ENCODE assay signal across 11 mouse cellular contexts in genomic region chr5:115266787-115267468, GRCm38 (mm10). TPM values are rescaled to one million over a fixed set of nuclear protein-coding genes. Genes with fewer than 3 reads are reported as not detected.
DNase-seq lines count a peak whose midpoint lies in the region; ATAC-seq and TF ChIP-seq lines count a peak whose summit lies in the region.
"Had no signal": no experiment of that assay in that cellular context is flagged by ENCODE, and none has a peak within 500 bp of the region (broad histone marks: within the 10 kb centered on the region; RNA-seq: fewer than 3 reads in every experiment).

No protein-coding gene starts in this region.

- H3K9me3 ChIP-seq in lung, postnatal 0 days (ENCODE audit: low read length), result no peaks in the 10 kb centered on the region
- H3K9me3 ChIP-seq: forebrain, embryonic 10.5 days had no signal

- H3K4me3 ChIP-seq in lung, postnatal 0 days (ENCODE audit: low read depth, low read length), result no peak overlapping the region
- H3K4me3 ChIP-seq in myocyte, result no peak overlapping the region

- DNase-seq in lung, postnatal 0 days (ENCODE audit: low spot score), result peak; percentile 79
- no peak for DNase-seq in lung, adult 18-20 months
- peak; percentile 95 for DNase-seq in c-Kit-positive CD71-positive TER-119-negative erythroid progenitor cells, embryonic 14.5 days (ENCODE audit: low read depth)
- DNase-seq in right cerebral cortex, postnatal 4 days, result no peak
- DNase-seq in T-cell, adult 2 months (ENCODE audit: low spot score), result no peak
- DNase-seq in thymus, postnatal 25 days, result no peak
- DNase-seq: layer of hippocampus, postnatal 36 days; right cerebral cortex, postnatal 25 days had no signal

- peaks cover 98% of the 10 kb centered on the region for H3K79me2 ChIP-seq in myocyte (ENCODE audit: control insufficient read depth, insufficient read depth)

- no peak for TF ChIP-seq EP300 in lung, postnatal 0 days (IDR thresholded peaks at IDR 0.05)

- no peak overlapping the region for H3K4me2 ChIP-seq in lung, postnatal 0 days (replicated peaks; ENCODE audit: low read depth, low read length)
- peak overlapping the region; percentile 35 for H3K4me2 ChIP-seq in myocyte (ENCODE audit: low read depth)

- WGBS in lung, postnatal 0 days, result 42% methylated on average over 8 of the region's 8 CpGs

- H3K27ac ChIP-seq in lung, postnatal 0 days (ENCODE audit: low read length), result no peak overlapping the region
- H3K27ac ChIP-seq: forebrain, embryonic 10.5 days had no signal

- H3K27me3 ChIP-seq in lung, postnatal 0 days (replicated peaks; ENCODE audit: insufficient read depth, low read length), result no peaks in the 10 kb centered on the region
- no peaks in the 10 kb centered on the region for H3K27me3 ChIP-seq in myocyte (ENCODE audit: control insufficient read depth, insufficient read depth, insufficient read length)

- H3K36me3 ChIP-seq in lung, postnatal 0 days (ENCODE audit: insufficient read depth, low read length), result no peaks in the 10 kb centered on the region
- no peaks in the 10 kb centered on the region for H3K36me3 ChIP-seq in myocyte (ENCODE audit: control insufficient read depth, insufficient read depth)

- H3K9ac ChIP-seq in lung, postnatal 0 days (replicated peaks; ENCODE audit: low read depth), result no peak overlapping the region

- H3K4me1 ChIP-seq in lung, postnatal 0 days (ENCODE audit: insufficient read depth, low read depth, low read length), result peaks cover 13% of the 10 kb centered on the region; the same call in 1 of the 2 replicates

- TF ChIP-seq CTCF in lung, postnatal 0 days (IDR thresholded peaks at IDR 0.05), result no peak

- peak; percentile 40 for ATAC-seq in lung, postnatal 0 days
- ATAC-seq in hematopoietic stem cell, adult 5-6 weeks (replicated peaks in 1 of 2; ENCODE audit: insufficient read depth in 1 of 2, low FRiP score in 2 of 2, low TSS enrichment in 1 of 2, low read depth in 1 of 2, poor library complexity in 2 of 2, severe bottlenecking in 2 of 2), result peak; percentile 29 to 47; a peak in 3 of 4 replicates

- no peak overlapping the region for H3ac ChIP-seq in myocyte (ENCODE audit: control insufficient read depth, insufficient read length)

- no peak for TF ChIP-seq POLR2A in myocyte (IDR thresholded peaks at IDR 0.05; ENCODE audit: insufficient read length, low read depth)

TF ChIP-seq in myocyte, 11 proteins besides CTCF, POLR2A, EP300 and RAD21:
- no peak for TF ChIP-seq USF1 (IDR thresholded peaks at IDR 0.05; ENCODE audit: low read depth)
- no peak for TF ChIP-seq POLR2AphosphoS2 (IDR thresholded peaks at IDR 0.05; ENCODE audit: insufficient read length, low read depth)
- TF ChIP-seq SRF (IDR thresholded peaks at IDR 0.05; ENCODE audit: control insufficient read depth, insufficient read length, low read depth), result no peak
- no peak for TF ChIP-seq REST (IDR thresholded peaks at IDR 0.05; ENCODE audit: insufficient read depth, insufficient read length)
- no peak for TF ChIP-seq MYOD1 (IDR thresholded peaks at IDR 0.05; ENCODE audit: control insufficient read depth in 1 of 3, insufficient read length in 2 of 3, low read depth in 2 of 3)
- no peak for TF ChIP-seq CEBPB (IDR thresholded peaks at IDR 0.05; ENCODE audit: insufficient read depth, poor library complexity, severe bottlenecking)
- TF ChIP-seq TCF12 (IDR thresholded peaks at IDR 0.05; ENCODE audit: insufficient read depth, poor library complexity, severe bottlenecking), result no peak
- no peak for TF ChIP-seq E2F4 (IDR thresholded peaks at IDR 0.05; ENCODE audit: insufficient read depth)
- TF ChIP-seq MYOG (IDR thresholded peaks at IDR 0.05; ENCODE audit: control insufficient read depth in 1 of 3, insufficient read depth in 1 of 3, insufficient read length in 2 of 3, low read depth in 2 of 3), result no peak
- TF ChIP-seq MAX (IDR thresholded peaks at IDR 0.05; ENCODE audit: low read depth), result no peak
- TF ChIP-seq TCF3 (IDR thresholded peaks at IDR 0.05; ENCODE audit: insufficient read length, low read depth), result no peak
TF ChIP-seq in myocyte: peak in this region for 0.

RNA-seq across cellular contexts. Expression of gene Rnf10, which starts 5.8 kb away (rescaled TPM):
- polyA plus RNA-seq in lung, postnatal 0 days (2015; fragmentation: Nextera tagmentation; extraction: Ambion mirVana), result 98.5 and 104 TPM in 2 replicates
- total RNA-seq in hematopoietic stem cell, adult 5-6 weeks (2017), result 50.7 and 55.9 TPM in 2 replicates
- polyA plus RNA-seq in myocyte (2012; fragmentation: generic; extraction: Trizol), result 220 TPM

RNA-seq across cellular contexts. Expression of gene Coq5, which starts 12.5 kb away (rescaled TPM):
- 18.9 and 19.4 TPM in 2 replicates for polyA plus RNA-seq in lung, postnatal 0 days (2015; fragmentation: Nextera tagmentation; extraction: Ambion mirVana)
- 39.0 and 55.3 TPM in 2 replicates for total RNA-seq in hematopoietic stem cell, adult 5-6 weeks (2017)
- polyA plus RNA-seq in myocyte (2012; fragmentation: generic; extraction: Trizol), result 43.7 TPM

RNA-seq across cellular contexts. Expression of gene Pop5, which starts 31.3 kb away (rescaled TPM):
- polyA plus RNA-seq in lung, postnatal 0 days (2015; fragmentation: Nextera tagmentation; extraction: Ambion mirVana), result 77.6 and 78.8 TPM in 2 replicates
- total RNA-seq in hematopoietic stem cell, adult 5-6 weeks (2017), result 67.4 and 94.4 TPM in 2 replicates
- 82.3 TPM for polyA plus RNA-seq in myocyte (2012; fragmentation: generic; extraction: Trizol)

RNA-seq across cellular contexts. Expression of gene Dynll1, which starts 33.9 kb away (rescaled TPM):
- polyA plus RNA-seq in lung, postnatal 0 days (2015; fragmentation: Nextera tagmentation; extraction: Ambion mirVana), result 1,317 and 1,524 TPM in 2 replicates
- total RNA-seq in hematopoietic stem cell, adult 5-6 weeks (2017), result 198 and 266 TPM in 2 replicates
- 585 TPM for polyA plus RNA-seq in myocyte (2012; fragmentation: generic; extraction: Trizol)

Comparison
In these comparisons a context has a peak if more than half of its experiments do, and no peak if none do; other contexts are left out.
1. DNase-seq: peak in lung, postnatal 0 days (single experiment) and c-Kit-positive CD71-positive TER-119-negative erythroid progenitor cells, embryonic 14.5 days (single experiment); none in lung, adult 18-20 months (0 of 2), right cerebral cortex, postnatal 4 days (single experiment), T-cell, adult 2 months (single experiment) and thymus, postnatal 25 days (single experiment).